Mouse (Mus musculus) lung, postnatal 36 days (tissue): Measurements from ENCODE around the gene Disc1.

ENCODE experiments used
- DNase-seq: peaks from one replicate; pipeline ENCODE4 v3.0.0; 2022; ENCODE audit warnings: mixed read lengths

Gene Disc1

GRCm38 (mm10) chr8:125067596-125067960 is 13.6 kb downstream of the Disc1 start:
- peak; percentile 78 for DNase-seq

GRCm38 (mm10) chr8:125068146-125068905 is 14.3 kb downstream of the Disc1 start:
- no peak for DNase-seq

GRCm38 (mm10) chr8:125069304-125069703 is 15.3 kb downstream of the Disc1 start:
- DNase-seq, result no peak

- DNase-seq, result no peak
These were observed 15.7 kb downstream of the Disc1 start for GRCm38 (mm10) chr8:125069733-125070132.

GRCm38 (mm10) chr8:125074141-125074540 is 20.1 kb downstream of the Disc1 start:
- no peak for DNase-seq

GRCm38 (mm10) chr8:125074581-125074980 is 20.6 kb downstream of the Disc1 start:
- no peak for DNase-seq

GRCm38 (mm10) chr8:125075389-125075788 is 21.4 kb downstream of the Disc1 start:
- no peak for DNase-seq

GRCm38 (mm10) chr8:125077326-125077725 is 23.3 kb downstream of the Disc1 start:
- no peak for DNase-seq

- DNase-seq, result peak; percentile 46
These were observed 24.9 kb downstream of the Disc1 start for GRCm38 (mm10) chr8:125078771-125079384.

GRCm38 (mm10) chr8:125080388-125081344 is 26.7 kb downstream of the Disc1 start:
- DNase-seq, result no peak

- peak; percentile 47 for DNase-seq
These were observed 29.8 kb downstream of the Disc1 start for GRCm38 (mm10) chr8:125083746-125084145.

GRCm38 (mm10) chr8:125084523-125084922 is 30.5 kb downstream of the Disc1 start:
- DNase-seq, result no peak

- peak; percentile 78 for DNase-seq
These were observed 37.1 kb downstream of the Disc1 start for GRCm38 (mm10) chr8:125090889-125091740.

- no peak for DNase-seq
These were observed 43.1 kb downstream of the Disc1 start for GRCm38 (mm10) chr8:125097140-125097539.

GRCm38 (mm10) chr8:125098050-125098449 is 44.1 kb downstream of the Disc1 start:
- DNase-seq, result no peak

GRCm38 (mm10) chr8:125102303-125102702 is 48.3 kb downstream of the Disc1 start:
- peak; percentile 49 for DNase-seq

GRCm38 (mm10) chr8:125113171-125113570 is 59.2 kb downstream of the Disc1 start:
- DNase-seq, result no peak

- DNase-seq, result no peak
These were observed 59.8 kb downstream of the Disc1 start for GRCm38 (mm10) chr8:125113831-125114230.

GRCm38 (mm10) chr8:125115321-125115720 is 61.3 kb downstream of the Disc1 start:
- no peak for DNase-seq

GRCm38 (mm10) chr8:125116616-125117015 is 62.6 kb downstream of the Disc1 start:
- DNase-seq, result peak; percentile 72

GRCm38 (mm10) chr8:125126482-125126881 is 72.5 kb downstream of the Disc1 start:
- no peak for DNase-seq

GRCm38 (mm10) chr8:125127621-125128020 is 73.6 kb downstream of the Disc1 start:
- DNase-seq, result no peak
